Mouse (Mus musculus) stomach, postnatal 0 days (tissue): ENCODE measurements around the gene Gm42674.

ENCODE experiments used
- CTCF ChIP-seq: IDR thresholded peaks from 2 replicates; pipeline ENCODE4 v1.5.1; 2016; ENCODE audit warnings: antibody characterized with exemption, low read depth, mild to moderate bottlenecking, moderate library complexity
- EP300 ChIP-seq: optimal IDR thresholded peaks from 2 replicates; pipeline ENCODE3; 2016; ENCODE audit warnings: antibody characterized with exemption

GRCm38 (mm10) chr3:90596810-90597209 lies 4.9 kb upstream of the Gm42674 start:
- no peak for TF ChIP-seq CTCF
- TF ChIP-seq EP300: no peak
